Mouse (Mus musculus) adrenal gland, adult 2 months (tissue): Measurements from ENCODE around the gene Pmp22. TPM values are rescaled to one million over a fixed set of nuclear protein-coding genes. Genes with fewer than 3 reads are reported as not detected.
A peak's percentile ranks its signal among the peaks of the same experiment; 100 is the strongest.

Experiments used
- DNase-seq: peaks from one replicate; pipeline ENCODE4 v3.0.0; 2021
- polyA plus RNA-seq: library from polyadenylated mRNA; depleted of rRNA; stranded (reverse); fragments of >200 nt; gene quantifications from 2 replicates; pipeline ENCODE4 v1.2.3, GENCODE M21; 2012; rRNA removed
- total RNA-seq, 2 experiments: library from RNA; stranded (reverse); gene quantifications; 2 replicates each; pipeline ENCODE4 v1.2.3; 2021

The Pmp22 gene
- total and polyA plus RNA-seq, 3 experiments = 102 to 190 (median 184) TPM

- DNase-seq = peak; percentile 29
These were observed 34.8 kb downstream of the Pmp22 start for GRCm38 (mm10) chr11:63163550-63163949.

GRCm38 (mm10) chr11:63163986-63164682 lies 35.4 kb downstream of the Pmp22 start:
- DNase-seq = no peak

DNA sequence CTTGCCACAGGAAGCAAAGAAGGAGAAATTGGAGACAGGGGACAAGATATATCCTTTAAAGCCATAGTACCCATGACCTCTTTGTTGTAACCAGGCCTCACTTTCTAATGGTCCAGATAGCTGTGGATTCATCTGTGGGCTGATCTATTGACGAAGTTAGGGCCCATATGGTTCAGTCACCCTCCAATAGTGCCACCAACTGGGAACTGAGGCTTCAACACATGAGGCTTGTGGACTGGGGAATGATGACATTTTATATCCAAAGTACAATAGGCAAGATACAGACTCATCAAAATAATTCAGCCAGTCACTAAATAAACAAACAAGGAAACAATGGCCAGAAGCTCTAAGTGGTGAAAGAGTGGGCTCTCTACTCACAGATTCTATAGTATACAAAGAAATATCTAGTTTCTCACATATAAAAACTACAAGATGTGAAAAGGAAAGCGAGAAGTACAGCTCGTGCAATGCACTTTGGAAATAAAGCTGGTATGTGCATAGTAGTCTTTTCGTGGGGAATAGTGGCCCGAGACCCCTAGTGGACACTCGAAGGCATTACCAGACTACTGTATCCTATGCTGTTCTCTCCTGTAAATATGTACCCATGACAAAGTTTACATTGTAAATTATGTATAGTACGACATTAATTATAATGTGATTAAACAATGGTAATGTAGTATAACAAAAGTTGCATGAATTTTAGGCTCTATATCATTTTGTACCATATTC lies 36.1 kb downstream of the Pmp22 start:
- DNase-seq = no peak

DNA sequence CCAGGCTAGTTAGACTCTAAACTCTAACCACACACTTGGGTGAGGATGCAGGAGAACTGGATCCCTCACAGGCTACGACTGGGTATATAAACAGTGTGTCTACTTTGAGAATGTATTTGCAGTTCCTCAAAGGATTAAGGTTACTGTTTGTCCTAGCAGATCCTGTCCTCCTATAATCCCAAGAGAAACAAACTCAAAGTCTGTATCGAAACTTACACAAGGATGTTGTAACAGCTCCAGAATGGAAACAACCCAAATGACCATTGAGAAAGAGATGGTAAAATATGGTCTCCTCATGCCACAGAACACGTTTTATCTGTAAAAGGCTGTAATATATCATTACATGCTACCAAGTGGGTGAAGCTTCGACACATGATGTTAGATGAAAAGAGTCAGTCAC lies 39.0 kb downstream of the Pmp22 start:
- no peak for DNase-seq

DNA sequence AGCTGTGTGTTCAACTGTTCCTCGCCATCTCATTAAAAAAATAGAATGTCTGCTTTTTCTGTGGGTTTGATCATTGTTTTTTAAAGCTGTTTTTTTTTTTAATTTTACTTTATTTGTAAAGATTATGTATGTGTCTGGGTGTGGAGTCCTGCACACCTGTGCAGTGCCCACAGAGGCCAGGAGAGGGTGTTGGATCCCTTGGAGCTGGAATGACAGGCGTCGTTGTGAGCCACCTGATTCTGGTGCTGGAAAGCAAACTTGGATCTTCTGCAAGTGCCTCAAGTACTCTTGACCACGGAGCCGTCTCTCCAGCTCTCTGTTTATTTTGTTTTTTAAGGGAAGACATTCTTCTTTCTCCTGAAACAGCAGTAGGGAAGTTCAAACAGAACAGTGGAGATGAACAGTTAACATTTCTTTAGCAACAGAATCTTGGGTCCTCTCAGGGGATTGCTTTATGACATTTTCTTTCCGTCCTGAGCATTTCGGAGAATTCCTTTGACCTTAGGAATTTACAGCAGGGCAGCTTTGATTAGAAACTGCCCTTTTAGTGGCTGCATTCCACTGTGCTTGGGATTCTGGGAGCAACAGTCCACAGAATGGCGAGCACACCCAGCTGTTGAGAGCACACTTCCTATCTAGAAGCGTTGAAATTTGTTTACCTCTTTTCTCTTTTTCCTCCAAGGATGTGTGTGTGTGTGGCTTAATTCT lies 39.9 kb downstream of the Pmp22 start:
- no peak for DNase-seq

GRCm38 (mm10) chr11:63171977-63172376 lies 43.2 kb downstream of the Pmp22 start:
- DNase-seq = peak; percentile 67

DNA sequence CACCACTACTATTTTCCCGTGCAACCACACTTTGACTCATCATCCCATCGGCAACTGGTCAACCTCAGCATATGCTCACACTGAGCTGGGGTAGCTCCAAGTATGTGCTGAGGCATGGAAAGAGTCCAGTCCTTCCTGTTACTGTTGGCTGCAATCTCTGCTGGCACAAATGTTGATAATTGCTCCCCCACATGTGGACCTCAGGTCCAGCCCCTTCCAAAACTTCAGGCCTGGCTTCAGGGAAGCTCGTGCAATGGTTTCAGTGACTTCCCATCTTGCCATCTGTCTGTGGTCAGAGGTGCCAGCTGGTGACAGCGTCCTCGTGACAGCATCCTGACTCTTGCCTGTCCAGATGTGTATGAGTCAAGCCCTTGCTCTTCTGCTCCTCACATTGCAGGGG lies 44.8 kb downstream of the Pmp22 start:
- peak; percentile 34 for DNase-seq

DNA sequence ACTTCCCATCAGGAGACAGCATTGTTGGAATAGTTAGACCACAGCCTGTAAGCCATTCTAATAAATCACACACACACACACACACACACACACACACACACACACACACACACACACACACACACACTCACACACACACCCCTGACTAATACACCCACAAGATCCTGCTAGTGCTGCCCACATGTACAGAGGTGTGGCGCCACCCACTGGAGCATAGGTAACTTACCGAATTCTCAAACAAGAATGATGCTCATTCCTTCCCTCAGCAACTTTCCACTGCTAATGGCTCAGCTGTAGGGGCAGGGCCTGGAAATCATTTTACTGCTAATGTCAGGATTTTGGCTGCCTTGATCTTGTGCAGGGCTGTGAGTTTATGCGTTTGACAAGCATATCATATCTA lies 46.5 kb downstream of the Pmp22 start:
- no peak for DNase-seq

- DNase-seq = no peak
These were observed 47.6 kb downstream of the Pmp22 start for GRCm38 (mm10) chr11:63176416-63176815.

GRCm38 (mm10) chr11:63180262-63181101 lies 51.7 kb downstream of the Pmp22 start:
- no peak for DNase-seq

- DNase-seq = no peak
These were observed 60.0 kb downstream of the Pmp22 start for GRCm38 (mm10) chr11:63188803-63189202.

DNA sequence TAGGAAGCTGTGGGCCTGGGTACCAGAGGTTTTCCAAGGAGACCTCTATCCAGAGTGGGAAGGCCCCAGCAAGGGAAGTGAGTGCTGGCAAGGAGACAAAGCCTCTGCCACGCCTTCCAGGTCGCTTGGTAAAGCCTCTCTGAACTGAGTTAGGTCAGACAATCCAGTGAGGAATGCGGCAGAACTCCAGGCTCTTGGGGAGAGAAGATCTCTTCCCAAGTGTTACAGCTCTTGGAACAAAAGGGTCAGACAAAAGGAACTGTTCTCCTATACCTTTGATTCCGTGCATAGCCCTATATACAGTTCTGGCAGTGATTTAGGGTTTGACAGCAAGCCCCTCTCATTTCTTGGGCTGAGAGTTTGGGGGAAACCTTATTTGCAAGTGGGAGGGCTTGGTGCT lies 69.3 kb downstream of the Pmp22 start:
- no peak for DNase-seq

GRCm38 (mm10) chr11:63201989-63202535 lies 73.3 kb downstream of the Pmp22 start:
- no peak for DNase-seq

Other genes with a start within 250 kb of the Pmp22 start
- 10 to 100 TPM; 31.7 to 54.6 TPM for gene Tvp23b, start 249.5 kb upstream of the Pmp22 start, total RNA-seq
- gene Tvp23b, start 249.5 kb upstream of the Pmp22 start, polyA plus RNA-seq = 3.6 and 4.6 TPM in 2 replicates
- not detected for gene Cdrt4, start 177.8 kb upstream of the Pmp22 start, total RNA-seq
- gene Cdrt4, start 177.8 kb upstream of the Pmp22 start, polyA plus RNA-seq = 0.16 TPM in 1 of 2 replicates, not detected in the other
- not detected for gene Tekt3, start 67.3 kb upstream of the Pmp22 start, total RNA-seq
- gene Tekt3, start 67.3 kb upstream of the Pmp22 start, polyA plus RNA-seq = not detected in 2 replicates